Mouse (Mus musculus) spleen, adult 2 months (tissue): ENCODE data around the gene Rxfp4.

ENCODE experiments used
- CTCF ChIP-seq: fragments of 200-500 bp; IDR thresholded peaks from 2 replicates; pipeline ENCODE4 v1.5.1; 2011; ENCODE audit warnings: mild to moderate bottlenecking, inconsistent platforms; ENCODE audit not compliant: insufficient read depth, insufficient read length, insufficient replicate concordance; ENCODE audit errors: extremely low read depth
- POLR2A ChIP-seq: fragments of 200-500 bp; IDR thresholded peaks from 2 replicates; pipeline ENCODE4 v1.6.1; 2011; ENCODE audit warnings: low read depth, low read length, inconsistent platforms

DNA sequence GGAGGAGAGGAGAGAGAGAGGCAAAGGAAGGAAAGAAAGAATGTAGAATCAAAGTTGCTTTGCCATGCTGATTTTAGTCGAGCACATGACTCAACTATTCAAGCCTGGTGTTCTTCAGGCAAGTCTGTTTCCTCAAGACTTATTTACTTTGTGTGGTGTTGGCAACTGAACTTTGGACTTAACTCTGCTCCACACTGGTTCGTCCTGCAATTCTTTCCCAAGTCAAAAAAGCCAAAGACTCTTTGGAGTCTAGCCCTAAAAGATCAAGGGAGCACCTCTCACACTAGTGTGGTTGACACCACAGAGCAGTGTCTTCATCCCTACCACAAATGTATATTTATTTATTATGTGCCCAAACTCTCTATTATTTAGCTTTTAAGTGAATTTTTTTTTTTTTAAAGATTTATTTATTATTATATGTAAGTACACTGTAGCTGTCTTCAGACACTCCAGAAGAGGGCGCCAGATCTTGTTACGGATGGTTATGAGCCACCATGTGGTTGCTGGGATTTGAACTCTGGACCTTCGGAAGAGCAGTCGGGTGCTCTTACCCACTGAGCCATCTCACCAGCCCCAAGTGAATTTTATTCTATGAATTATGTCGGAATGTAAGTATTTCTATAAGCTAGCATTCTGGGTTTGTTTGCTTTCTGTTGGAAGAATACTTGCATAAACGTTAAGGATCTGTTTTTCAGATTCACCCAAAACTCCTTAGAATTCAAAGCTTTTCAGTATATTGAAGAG, 31.5 kb upstream of the Rxfp4 start:
- TF ChIP-seq POLR2A (no peak), CTCF (no peak)
